Mouse (Mus musculus) E14TG2a.4 (cell line): Measurements from ENCODE around the gene Ghr.

Experiments
- CTCF ChIP-seq: conservative IDR thresholded peaks from 2 replicates; pipeline ENCODE4 v1.5.1; 2014; ENCODE audit warnings: low read length
- NANOG ChIP-seq: IDR thresholded peaks from 2 replicates; pipeline ENCODE4 v1.6.1; 2014; ENCODE audit warnings: borderline replicate concordance, low read length, mixed read lengths
- POU5F1 ChIP-seq: IDR thresholded peaks from 2 replicates; pipeline ENCODE4 v1.6.1; 2014; ENCODE audit warnings: low read length, borderline replicate concordance

- TF ChIP-seq CTCF: no peak
- TF ChIP-seq NANOG: no peak
- no peak for TF ChIP-seq POU5F1
Observed at GRCm38 (mm10) chr15:3353696-3354095, 229.6 kb downstream of the Ghr start.
